Mouse (Mus musculus): ENCODE measurements around the gene Nabp1.

Gene Nabp1

GRCm38 (mm10) chr1:51478262-51479026 lies at the start of gene Nabp1:
TSS of gene Nabp1 (minus strand) at chr1:51478425.
- DNase-seq: peak; percentile 99

GRCm38 (mm10) chr1:51525563-51526265 lies 47.5 kb upstream of the Nabp1 start:
- DNase-seq: no peak

GRCm38 (mm10) chr1:51521651-51522050 lies 43.4 kb upstream of the Nabp1 start:
- no peak for DNase-seq

GRCm38 (mm10) chr1:51520246-51520780 lies 42.1 kb upstream of the Nabp1 start:
- DNase-seq: no peak

GRCm38 (mm10) chr1:51519112-51519511 lies 40.9 kb upstream of the Nabp1 start:
- DNase-seq: no peak

GRCm38 (mm10) chr1:51515625-51516024 lies 37.4 kb upstream of the Nabp1 start:
- DNase-seq: no peak

- no peak for DNase-seq
Measured at GRCm38 (mm10) chr1:51515041-51515440, 36.8 kb upstream of the Nabp1 start.

GRCm38 (mm10) chr1:51514379-51514778 lies 36.2 kb upstream of the Nabp1 start:
- DNase-seq: no peak

GRCm38 (mm10) chr1:51513059-51513713 lies 35.0 kb upstream of the Nabp1 start:
- peak; percentile 80 to 85 for DNase-seq

GRCm38 (mm10) chr1:51512326-51512725 lies 34.1 kb upstream of the Nabp1 start:
- no peak for DNase-seq

GRCm38 (mm10) chr1:51509776-51510175 lies 31.6 kb upstream of the Nabp1 start:
- DNase-seq: no peak

- DNase-seq: peak; percentile 85 to 93
Measured at GRCm38 (mm10) chr1:51509083-51509482, 30.9 kb upstream of the Nabp1 start.

- DNase-seq: no peak
Measured at GRCm38 (mm10) chr1:51508543-51508942, 30.3 kb upstream of the Nabp1 start.

GRCm38 (mm10) chr1:51507436-51507835 lies 29.2 kb upstream of the Nabp1 start:
- DNase-seq: peak; percentile 39

- DNase-seq: no peak
Measured at GRCm38 (mm10) chr1:51506236-51506635, 28.0 kb upstream of the Nabp1 start.

GRCm38 (mm10) chr1:51505632-51506031 lies 27.4 kb upstream of the Nabp1 start:
- DNase-seq: no peak

GRCm38 (mm10) chr1:51503055-51503454 lies 24.8 kb upstream of the Nabp1 start:
- DNase-seq: no peak

GRCm38 (mm10) chr1:51502353-51502752 lies 24.1 kb upstream of the Nabp1 start:
- DNase-seq: no peak

- DNase-seq: no peak
Measured at GRCm38 (mm10) chr1:51501251-51501650, 23.0 kb upstream of the Nabp1 start.

- DNase-seq: no peak
Measured at GRCm38 (mm10) chr1:51498601-51499098, 20.4 kb upstream of the Nabp1 start.

- DNase-seq: no peak
Measured at GRCm38 (mm10) chr1:51496163-51496562, 17.9 kb upstream of the Nabp1 start.

- no peak for DNase-seq
Measured at GRCm38 (mm10) chr1:51493592-51494307, 15.5 kb upstream of the Nabp1 start.

- no peak for DNase-seq
Measured at GRCm38 (mm10) chr1:51486291-51486690, 8.1 kb upstream of the Nabp1 start.

Data from kidney, adult 8-10 months (tissue).